Mouse (Mus musculus) ES-Bruce4 (cell line): Measurements from ENCODE around the gene Ssbp4.

Experiments
- CTCF ChIP-seq: IDR thresholded peaks from one replicate; pipeline ENCODE4 v1.8.1; 2011; ENCODE audit warnings: low read depth, low read length
- EP300 ChIP-seq: IDR thresholded peaks from 2 replicates; pipeline ENCODE4 v1.6.1; 2011; ENCODE audit warnings: low read depth, low read length; ENCODE audit not compliant: insufficient read depth
- POLR2A ChIP-seq: IDR thresholded peaks from one replicate; pipeline ENCODE4 v1.8.1; 2011; ENCODE audit warnings: low read length; ENCODE audit not compliant: insufficient read depth

GRCm38 (mm10) chr8:70560096-70560495 lies 48.6 kb downstream of the Ssbp4 start:
- TF ChIP-seq CTCF (peak; percentile 52), POLR2A (no peak), EP300 (no peak)
